Mouse (Mus musculus) intestine, embryonic 14.5 days (tissue): ENCODE measurements around the gene Krtap6-5. TPM values are rescaled to one million over a fixed set of nuclear protein-coding genes. Genes with fewer than 3 reads are reported as not detected.
"Not testable (repeated sequence)": the region's sequence is repeated elsewhere in the genome, so short reads cannot be mapped to it uniquely, and the experiment has no call there.

Experiments
- ATAC-seq: fragments of 200-750 bp; cut with Nextera tagmentation; replicated peaks from 2 replicates; pipeline ENCODE4 v1.8.0; 2017; ENCODE audit warnings: low read depth, moderate number of reproducible peaks, moderate TSS enrichment, moderate library complexity; ENCODE audit not compliant: low FRiP score, low TSS enrichment
- DNase-seq: peaks from one replicate; pipeline ENCODE4 v3.0.0-alpha.2; 2018; ENCODE audit warnings: low spot score
- H3K27ac ChIP-seq: fragments of 300-500 bp; sonication (generic); 2 replicates; pipeline ENCODE4 v1.5.1; 2014; ENCODE audit warnings: low read depth, mild to moderate bottlenecking, control low read depth
- H3K27me3 ChIP-seq: fragments of 300-500 bp; sonication (generic); replicated peaks from 2 replicates; pipeline ENCODE4 v1.6.1; 2014; ENCODE audit warnings: low read length, control low read depth; ENCODE audit not compliant: control insufficient read depth, insufficient read depth
- H3K36me3 ChIP-seq: fragments of 300-500 bp; sonication (generic); 2 replicates; pipeline ENCODE4 v1.6.1; 2014; ENCODE audit warnings: low read length, control low read depth; ENCODE audit not compliant: control insufficient read depth, insufficient read depth
- H3K4me1 ChIP-seq: fragments of 300-500 bp; sonication (generic); replicated peaks from 2 replicates; pipeline ENCODE4 v1.6.1; 2014; ENCODE audit warnings: low read length, control low read depth, mixed read lengths; ENCODE audit not compliant: control insufficient read depth, insufficient read depth
- H3K4me2 ChIP-seq: fragments of 300-500 bp; sonication (generic); 2 replicates; pipeline ENCODE4 v1.6.1; 2014; ENCODE audit warnings: low read length
- H3K4me3 ChIP-seq: fragments of 300-500 bp; sonication (generic); 2 replicates; pipeline ENCODE4 v1.5.1; 2014; ENCODE audit warnings: low read depth, low read length, control low read depth, mixed read lengths
- H3K9ac ChIP-seq: fragments of 300-500 bp; sonication (generic); 2 replicates; pipeline ENCODE4 v1.6.1; 2014; ENCODE audit warnings: mild to moderate bottlenecking, low read length
- H3K9me3 ChIP-seq: fragments of 300-500 bp; sonication (generic); 2 replicates; pipeline ENCODE4 v1.6.1; 2016; ENCODE audit warnings: low read length, control low read depth; ENCODE audit not compliant: control insufficient read depth
- WGBS: fragments of 180-500 bp; shearing (Covaris S2); extraction: QIAGEN DNeasy Blood & Tissue Kit; methylation state at CpG from one replicate; pipeline ENCODE4 v1.1.7; 2014; 5-methylcytosine and 5-hydroxymethylcytosine counted together
- polyA plus RNA-seq: library from polyadenylated mRNA; unstranded; fragments of >200 nt; fragmentation: Nextera tagmentation; extraction: Ambion mirVana; gene quantifications from 2 replicates; pipeline ENCODE4 v1.2.1, GENCODE M21; 2014

Gene Krtap6-5
- polyA plus RNA-seq: not detected in 2 replicates

- Histone ChIP-seq H3K36me3 (no peaks in the 10 kb centered on the region), H3K4me1 (no peaks in the 10 kb centered on the region), H3K9ac (no peak within 1 kb of the TSS), H3K9me3 (no peaks in the 10 kb centered on the region), H3K27ac (no peak within 1 kb of the TSS), H3K4me3 (no peak within 1 kb of the TSS), H3K4me2 (no peak within 1 kb of the TSS), H3K27me3 (no peaks in the 10 kb centered on the region)
- ATAC-seq: no peak
- 87% methylated on average over 3 of the region's 3 CpGs for WGBS
- no peak for DNase-seq
Observed at GRCm38 (mm10) chr16:89047783-89048182, at the start of gene Krtap6-5. TSS of gene Krtap6-5 (minus strand) at chr16:89047883.

DNA sequence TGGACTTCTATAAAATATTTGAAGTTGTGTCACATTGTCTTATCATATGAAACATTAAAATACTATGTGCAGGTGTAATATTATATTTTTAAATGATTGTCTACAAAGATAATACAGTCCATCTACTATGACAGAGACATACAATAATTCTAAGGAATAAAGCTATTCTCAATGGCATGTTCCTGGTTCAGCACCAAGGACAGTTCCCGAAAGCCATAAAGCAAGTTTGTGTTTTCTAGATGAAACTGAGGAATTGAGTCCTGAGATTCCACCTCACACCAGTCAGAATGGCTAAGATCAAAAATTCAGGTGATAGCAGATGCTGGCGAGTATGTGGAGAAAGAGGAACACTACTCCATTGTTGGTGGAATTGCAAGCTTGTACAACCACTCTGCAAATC is 23.4 kb upstream of the Krtap6-5 start:
- 60% methylated on average over 2 of the region's 2 CpGs for WGBS
- not testable (repeated sequence) for H3K27me3 ChIP-seq, H3K4me2 ChIP-seq, ATAC-seq, H3K9ac ChIP-seq, H3K4me1 ChIP-seq, H3K27ac ChIP-seq, H3K36me3 ChIP-seq, H3K9me3 ChIP-seq, H3K4me3 ChIP-seq
- DNase-seq: peak; percentile 53

DNA sequence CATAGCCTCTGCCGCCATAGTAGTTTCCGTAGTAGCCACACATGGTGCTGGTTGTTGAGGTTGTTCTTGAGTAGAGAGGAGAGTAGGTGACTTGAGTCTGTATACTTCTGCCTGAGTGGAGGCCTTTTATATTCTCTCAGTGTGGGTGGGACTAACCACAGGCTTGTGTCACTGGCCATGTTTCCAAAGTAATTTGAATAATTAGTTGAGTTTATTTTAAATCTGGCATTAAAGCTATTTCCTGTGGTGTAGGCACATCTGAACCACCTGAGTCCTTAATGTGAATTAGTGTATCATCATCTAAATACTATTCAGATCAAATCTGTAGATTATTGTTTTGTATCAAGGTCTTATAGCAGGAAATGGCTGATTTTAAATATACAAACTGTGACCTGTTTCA is 16.2 kb upstream of the Krtap6-5 start, which contains the start of gene 1110025L11Rik:
1110025L11Rik (minus strand) TSS at position 101 of the 400 bp plus-strand sequence.
- not testable (repeated sequence) for ATAC-seq, H3K4me3 ChIP-seq, H3K4me1 ChIP-seq, H3K4me2 ChIP-seq, H3K36me3 ChIP-seq, H3K9me3 ChIP-seq, DNase-seq, H3K27ac ChIP-seq, H3K9ac ChIP-seq, H3K27me3 ChIP-seq
- WGBS: no CpG with 5 or more reads among the region's 2 CpGs

DNA sequence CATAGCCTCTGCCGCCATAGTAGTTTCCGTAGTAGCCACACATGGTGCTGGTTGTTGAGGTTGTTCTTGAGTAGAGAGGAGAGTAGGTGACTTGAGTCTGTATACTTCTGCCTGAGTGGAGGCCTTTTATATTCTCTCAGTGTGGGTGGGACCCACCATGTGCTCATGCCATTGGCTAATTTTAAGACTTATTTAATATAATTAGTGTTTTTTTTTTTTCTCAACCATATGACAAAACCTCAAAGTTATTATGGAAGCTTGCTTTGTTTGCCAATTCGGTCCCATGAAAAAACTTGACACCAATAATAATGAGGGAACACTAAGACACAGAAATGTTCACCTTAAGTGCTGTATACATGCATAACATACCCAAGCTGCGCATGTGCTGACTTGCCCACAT is 6.3 kb downstream of the Krtap6-5 start, which contains the start of gene Gm10228:
Gm10228 (minus strand) TSS at position 101 of the 400 bp plus-strand sequence.
- H3K9ac ChIP-seq, H3K27ac ChIP-seq, H3K4me3 ChIP-seq, DNase-seq, H3K4me1 ChIP-seq, H3K9me3 ChIP-seq, H3K36me3 ChIP-seq, H3K27me3 ChIP-seq, H3K4me2 ChIP-seq, ATAC-seq: not testable (repeated sequence)
- WGBS: 87% methylated on average over 2 of the region's 4 CpGs

- DNase-seq, H3K9me3 ChIP-seq, H3K4me3 ChIP-seq, H3K27me3 ChIP-seq, H3K4me1 ChIP-seq, H3K27ac ChIP-seq, H3K36me3 ChIP-seq, H3K4me2 ChIP-seq, ATAC-seq, H3K9ac ChIP-seq: not testable (repeated sequence)
- WGBS: 88% methylated on average over 3 of the region's 3 CpGs
Observed at GRCm38 (mm10) chr16:89031399-89031798, 16.3 kb downstream of the Krtap6-5 start, which contains the start of gene Krtap6-1. TSS of gene Krtap6-1 (plus strand) at chr16:89031699.

DNA sequence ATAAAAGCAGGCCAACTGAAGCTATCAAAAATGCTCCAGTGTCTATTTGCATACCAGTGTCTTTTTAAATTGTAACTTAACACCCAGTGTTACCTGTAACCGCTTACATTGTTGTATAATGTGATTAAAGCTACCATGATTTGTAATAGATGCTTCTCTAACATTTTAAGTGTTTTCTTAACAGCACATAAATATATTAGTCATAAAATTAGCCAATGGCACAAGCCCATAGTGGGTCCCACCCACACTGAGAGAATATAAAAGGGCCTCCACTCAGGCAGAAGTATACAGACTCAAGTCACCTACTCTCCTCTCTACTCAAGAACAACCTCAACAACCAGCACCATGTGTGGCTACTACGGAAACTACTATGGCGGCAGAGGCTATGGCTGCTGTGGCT is 32.7 kb downstream of the Krtap6-5 start, which contains the start of gene Gm10229:
Gm10229 (plus strand) TSS at position 301 of the 400 bp plus-strand sequence.
- not testable (repeated sequence) for ATAC-seq, H3K4me2 ChIP-seq, H3K9ac ChIP-seq, H3K27me3 ChIP-seq, H3K4me1 ChIP-seq, DNase-seq, H3K4me3 ChIP-seq, H3K9me3 ChIP-seq, H3K36me3 ChIP-seq, H3K27ac ChIP-seq
- 94% methylated on average over 1 of the region's 3 CpGs for WGBS

GRCm38 (mm10) chr16:89013973-89014372 is 33.7 kb downstream of the Krtap6-5 start:
- no peak overlapping the region for H3K4me2 ChIP-seq
- no peaks in the 10 kb centered on the region for H3K27me3 ChIP-seq
- H3K4me1 ChIP-seq: no peaks in the 10 kb centered on the region
- WGBS: 96% methylated on average over 3 of the region's 3 CpGs
- ATAC-seq: no peak
- H3K9me3 ChIP-seq: no peaks in the 10 kb centered on the region
- no peak overlapping the region for H3K9ac ChIP-seq
- no peaks in the 10 kb centered on the region for H3K36me3 ChIP-seq
- H3K4me3 ChIP-seq: no peak overlapping the region
- no peak overlapping the region for H3K27ac ChIP-seq
- DNase-seq: no peak

GRCm38 (mm10) chr16:89010659-89011058 is 37.0 kb downstream of the Krtap6-5 start, which contains the start of gene Krtap22-2:
TSS of gene Krtap22-2 (minus strand) at chr16:89010759.
- ATAC-seq (no peak), DNase-seq (no peak)
- no peak within 1 kb of the TSS for H3K4me2 ChIP-seq
- H3K27ac ChIP-seq: no peak within 1 kb of the TSS
- no peaks in the 10 kb centered on the region for H3K9me3 ChIP-seq
- WGBS: 88% methylated on average over 5 of the region's 5 CpGs
- H3K27me3 ChIP-seq: no peaks in the 10 kb centered on the region
- H3K4me3 ChIP-seq: no peak within 1 kb of the TSS
- H3K4me1 ChIP-seq: no peaks in the 10 kb centered on the region
- H3K9ac ChIP-seq: no peak within 1 kb of the TSS
- H3K36me3 ChIP-seq: no peaks in the 10 kb centered on the region
